Mouse (Mus musculus): Measurements from ENCODE around the gene Mylk4.

Mylk4 gene

DNA sequence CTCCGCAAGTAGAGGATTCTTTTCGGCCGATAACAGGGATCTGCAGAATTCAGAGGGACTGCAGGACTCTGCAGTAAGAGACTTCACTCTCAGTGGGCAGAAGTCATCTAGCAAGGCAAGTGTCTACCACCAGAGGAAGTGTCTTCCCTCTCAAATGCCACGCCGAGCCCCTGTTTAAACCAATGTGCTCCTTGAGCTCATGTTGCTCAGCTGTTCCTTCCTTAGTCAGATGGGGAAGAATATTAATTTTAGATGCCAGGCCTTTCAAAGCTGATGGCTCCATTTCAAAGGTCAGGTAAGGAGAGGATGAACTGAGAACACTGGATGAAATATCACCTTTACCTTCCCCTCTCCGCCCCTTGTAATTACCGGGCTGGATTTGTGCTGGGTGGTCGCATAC is at the start of gene Mylk4:
Mylk4 (minus strand) TSS at position 139 of the 400 bp plus-strand sequence.
- no peak for ATAC-seq (ENCODE audit: insufficient number of reproducible peaks, low FRiP score, low TSS enrichment)

DNA sequence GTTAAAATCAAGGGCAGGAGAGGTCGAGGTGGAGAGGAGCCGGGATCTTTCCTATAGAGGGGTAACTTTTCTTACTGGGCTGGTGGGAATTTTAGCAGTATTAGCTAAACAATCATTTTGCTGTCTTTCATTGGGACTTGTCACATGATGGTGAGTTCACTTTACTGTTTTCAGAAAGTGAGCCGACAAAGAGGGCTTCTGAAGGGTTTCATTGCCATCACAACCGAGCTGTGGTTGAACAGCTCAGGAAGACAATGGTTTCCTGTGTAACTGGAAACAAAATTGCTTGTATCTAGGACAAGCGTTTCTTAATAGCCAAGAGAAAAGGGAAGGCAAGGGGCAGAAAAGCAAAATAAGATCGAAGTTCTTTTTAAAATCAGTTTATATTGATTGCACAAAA is 49.5 kb upstream of the Mylk4 start:
- ATAC-seq (ENCODE audit: insufficient number of reproducible peaks, low FRiP score, low TSS enrichment) = no peak

DNA sequence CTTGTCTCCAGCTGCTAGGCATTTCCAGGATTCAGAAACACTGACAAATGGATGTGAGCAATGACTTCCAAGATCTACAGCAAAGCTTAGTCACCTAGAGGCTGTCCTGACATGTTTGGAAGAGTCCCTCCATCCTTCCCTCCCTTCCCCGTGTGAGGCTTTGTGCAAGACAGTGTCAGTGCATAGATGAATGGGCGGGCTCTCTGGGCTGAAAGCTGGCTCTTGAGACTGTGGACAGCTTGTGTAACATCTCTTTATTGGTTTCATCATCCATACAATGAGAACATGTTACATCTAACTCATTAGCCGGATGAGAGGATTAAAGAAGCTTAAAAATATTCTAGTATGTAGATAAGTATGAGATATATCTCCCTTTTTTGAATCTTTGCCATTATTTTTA is 49.0 kb upstream of the Mylk4 start:
- ATAC-seq (ENCODE audit: insufficient number of reproducible peaks, low FRiP score, low TSS enrichment) = no peak

DNA sequence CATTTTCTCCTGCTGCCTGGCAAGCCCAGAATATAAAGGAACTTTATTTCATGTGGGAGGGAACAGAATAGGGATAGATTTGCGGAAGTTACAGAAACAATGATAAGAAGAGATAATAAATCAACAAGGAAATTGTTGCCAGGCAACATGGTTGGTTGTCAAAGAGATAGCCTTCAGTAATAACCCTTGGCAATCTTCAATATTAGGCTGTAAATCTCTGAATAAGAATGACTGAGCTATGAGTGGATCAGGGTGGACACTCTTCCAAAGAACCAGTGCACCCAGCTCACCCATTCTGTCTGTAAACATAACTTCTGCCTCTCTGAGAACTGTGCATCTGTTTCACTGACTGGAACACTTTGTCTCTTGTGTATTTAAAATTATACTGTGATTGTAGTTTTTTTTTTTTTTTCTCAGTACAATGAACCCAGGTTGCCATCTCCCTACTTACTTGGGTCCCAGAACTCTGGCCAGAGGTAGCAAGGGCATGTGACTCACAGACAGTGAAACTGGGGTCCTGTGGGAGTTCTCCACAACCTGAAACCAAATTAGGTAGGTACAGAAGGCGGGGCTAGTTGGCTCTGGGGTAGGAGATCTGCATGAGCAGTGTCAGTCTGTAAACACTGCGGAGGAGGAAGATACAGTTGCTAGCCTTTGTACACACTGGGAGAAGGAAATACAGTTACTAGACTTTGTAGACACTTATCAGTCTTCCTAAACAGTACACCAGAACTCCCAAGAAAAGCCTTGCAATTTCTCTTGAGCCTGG is 47.9 kb upstream of the Mylk4 start:
- no peak for ATAC-seq (ENCODE audit: insufficient number of reproducible peaks, low FRiP score, low TSS enrichment)

DNA sequence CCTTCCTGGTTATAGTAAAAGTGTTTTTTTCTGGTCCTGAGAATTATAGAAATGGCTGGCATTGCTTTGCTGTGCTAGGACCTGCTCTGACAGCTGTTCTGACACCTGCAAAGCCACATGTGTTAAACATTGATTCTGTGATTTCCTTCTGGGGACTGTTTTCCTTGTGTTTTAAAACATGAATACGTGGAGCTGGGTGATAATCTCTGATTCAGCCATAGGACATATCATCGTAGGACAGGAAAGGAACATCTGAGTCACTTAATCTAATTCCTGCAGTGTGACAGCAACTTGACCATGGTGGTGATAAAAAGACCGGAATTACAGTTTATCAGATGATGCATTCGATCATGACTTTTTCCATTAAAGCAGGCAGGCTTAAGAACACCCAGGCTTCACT is 45.1 kb upstream of the Mylk4 start:
- no peak for ATAC-seq (ENCODE audit: insufficient number of reproducible peaks, low FRiP score, low TSS enrichment)

DNA sequence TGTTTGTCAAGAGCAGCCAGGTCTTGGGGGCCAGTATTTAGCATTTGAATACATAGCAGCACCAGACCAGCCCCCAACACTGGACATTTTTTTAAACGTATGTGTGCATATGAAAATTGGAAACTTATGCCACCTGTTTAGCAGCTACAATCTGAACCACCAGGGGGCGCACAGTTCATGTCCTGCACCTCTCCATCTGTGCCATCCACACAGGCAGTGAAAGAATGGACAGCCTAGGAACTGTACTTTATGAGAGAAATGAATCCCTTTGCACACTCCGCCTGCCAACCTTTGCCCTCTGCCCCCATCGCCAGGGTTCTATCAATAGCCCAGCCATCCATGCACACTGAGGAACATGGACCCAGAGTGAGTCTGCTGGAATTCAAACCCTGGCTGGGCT is 44.2 kb upstream of the Mylk4 start:
- 0 out of 2 replicates have a peak, but pooled peaks have one; percentile 41 for ATAC-seq (ENCODE audit: insufficient number of reproducible peaks, low FRiP score, low TSS enrichment)

DNA sequence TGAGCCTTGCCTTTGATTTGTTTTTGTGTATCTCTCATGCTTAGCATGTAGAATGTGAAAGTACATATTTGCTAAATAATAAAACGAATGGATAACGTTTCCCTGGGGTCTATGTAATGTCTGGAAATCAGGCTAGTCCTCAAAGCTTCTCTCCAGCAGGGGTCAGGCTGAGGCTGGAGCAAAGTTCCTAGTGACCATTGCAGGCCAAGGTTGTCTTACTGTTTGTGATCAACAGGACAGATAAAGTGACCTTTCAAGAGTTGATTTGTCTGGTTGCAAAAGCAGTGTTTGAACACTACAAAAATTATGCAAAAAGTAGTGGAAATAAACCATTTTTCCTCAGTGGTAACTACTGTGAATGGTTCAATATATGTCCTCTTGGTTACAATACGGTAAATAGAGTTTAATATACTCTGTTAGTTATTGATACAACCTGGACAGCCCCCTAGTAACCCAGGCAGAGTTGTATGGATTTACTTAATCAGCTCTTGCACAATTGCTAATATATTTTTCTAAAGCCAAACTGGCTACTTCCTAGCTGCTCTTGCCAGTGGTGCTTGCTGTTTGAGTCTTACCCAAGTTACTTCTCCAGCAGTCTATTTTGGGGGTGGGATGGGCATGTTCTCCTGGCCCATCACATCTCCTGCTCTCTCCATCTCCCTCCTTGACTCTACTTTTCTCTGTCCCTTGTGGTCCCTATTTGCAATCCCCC is 43.5 kb upstream of the Mylk4 start:
- ATAC-seq (ENCODE audit: insufficient number of reproducible peaks, low FRiP score, low TSS enrichment) = no peak

DNA sequence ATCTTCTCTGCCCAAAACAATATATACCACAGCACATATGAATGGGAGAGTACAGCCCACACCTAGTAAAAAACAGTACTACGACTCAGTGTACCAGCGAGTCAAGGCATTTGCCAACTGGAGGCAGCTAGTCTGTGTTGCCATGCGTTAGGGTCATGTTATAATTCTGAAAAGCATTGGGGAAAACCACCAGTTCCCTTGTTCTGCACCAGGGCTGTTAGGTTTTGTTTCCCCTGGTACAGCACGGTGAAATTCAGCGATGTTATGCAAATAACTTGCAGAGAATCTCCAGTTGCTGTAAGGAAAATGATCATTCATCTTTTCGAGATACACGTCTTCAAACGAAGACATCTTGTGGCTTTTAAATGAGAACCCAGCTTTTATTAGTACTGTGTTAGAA is 41.8 kb upstream of the Mylk4 start:
- ATAC-seq (ENCODE audit: insufficient number of reproducible peaks, low FRiP score, low TSS enrichment) = no peak

DNA sequence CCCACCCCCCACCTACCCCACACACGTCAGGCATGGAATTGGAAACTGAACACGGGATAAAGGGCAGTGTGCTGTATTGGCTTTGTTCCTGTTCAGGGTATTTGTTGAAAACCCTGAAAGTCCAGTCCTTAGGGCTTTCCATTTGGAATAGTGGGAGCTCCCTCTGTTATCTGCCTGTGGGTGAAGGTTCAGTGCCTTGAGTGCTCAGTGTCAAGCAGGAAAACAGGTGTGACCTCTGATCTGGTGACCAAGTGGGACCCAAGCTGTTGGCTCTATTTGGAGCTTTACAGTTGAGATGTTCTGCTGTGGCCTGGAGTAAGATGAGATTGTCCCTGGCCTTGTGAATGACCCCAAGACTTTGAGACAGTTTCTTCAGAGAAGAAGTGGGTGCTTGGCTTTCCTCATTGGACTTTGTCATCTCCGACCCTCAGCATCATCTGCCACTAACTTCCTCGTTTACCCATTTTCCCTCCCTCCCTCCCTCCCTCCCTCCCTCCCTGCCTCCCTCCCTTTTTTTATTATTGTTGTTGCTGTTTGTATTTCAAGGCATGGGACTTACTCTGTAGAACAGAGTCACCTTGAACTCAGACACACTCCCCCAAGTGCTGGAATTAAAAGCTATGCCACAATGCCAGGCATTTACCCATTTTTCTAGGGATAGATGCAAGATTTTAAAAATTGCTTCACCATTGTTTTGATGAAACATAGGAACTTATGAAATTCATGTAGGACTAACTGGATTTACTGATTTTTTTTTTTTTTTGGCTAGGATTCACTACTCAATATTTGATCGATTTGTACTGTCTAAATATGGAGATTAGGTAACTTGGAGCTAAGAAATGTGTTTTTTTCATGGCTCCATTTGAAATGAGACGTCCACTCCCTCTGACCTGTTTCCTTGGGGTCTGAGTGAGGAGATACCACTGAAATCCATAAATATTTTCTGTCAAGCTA is 40.9 kb upstream of the Mylk4 start:
- no peak for ATAC-seq (ENCODE audit: insufficient number of reproducible peaks, low FRiP score, low TSS enrichment)

DNA sequence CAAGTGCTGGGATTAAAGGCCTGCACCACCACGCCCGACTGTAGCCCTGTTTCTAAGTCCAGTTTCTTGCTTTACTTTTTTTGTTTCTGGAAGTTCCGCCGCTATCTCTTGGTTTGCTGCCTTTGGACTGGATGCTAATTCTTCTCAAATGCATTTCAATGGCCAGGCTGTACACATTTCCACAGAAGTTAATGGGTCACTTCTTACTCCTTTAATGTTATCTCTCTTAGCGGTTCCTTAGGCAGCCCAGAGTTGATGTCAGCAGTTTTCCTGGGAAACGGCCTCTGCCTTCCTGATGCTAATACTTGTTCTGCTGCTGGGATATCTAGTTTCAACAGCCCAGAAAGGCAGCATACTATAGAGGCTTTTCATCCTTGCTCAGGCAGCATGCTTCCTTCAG is 39.4 kb upstream of the Mylk4 start:
- ATAC-seq (ENCODE audit: insufficient number of reproducible peaks, low FRiP score, low TSS enrichment) = no peak

DNA sequence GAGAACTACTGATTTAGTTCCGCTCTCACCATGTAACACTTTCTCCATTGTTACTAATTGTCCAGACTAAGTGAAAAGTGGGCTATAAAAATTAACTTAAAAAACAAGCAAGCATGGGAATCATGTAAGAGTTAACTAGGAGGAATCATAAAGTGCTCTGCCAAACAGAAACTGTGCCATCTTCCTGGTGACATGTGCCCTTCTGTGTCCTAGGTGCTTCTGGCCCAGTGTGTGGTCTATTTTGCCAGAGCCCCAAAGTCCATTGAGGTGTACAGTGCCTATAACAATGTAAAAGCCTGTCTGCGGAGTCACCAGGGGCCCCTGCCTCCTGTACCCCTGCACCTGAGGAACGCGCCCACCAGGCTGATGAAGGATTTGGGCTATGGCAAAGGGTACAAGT is 37.9 kb upstream of the Mylk4 start:
- no peak for ATAC-seq (ENCODE audit: insufficient number of reproducible peaks, low FRiP score, low TSS enrichment)

DNA sequence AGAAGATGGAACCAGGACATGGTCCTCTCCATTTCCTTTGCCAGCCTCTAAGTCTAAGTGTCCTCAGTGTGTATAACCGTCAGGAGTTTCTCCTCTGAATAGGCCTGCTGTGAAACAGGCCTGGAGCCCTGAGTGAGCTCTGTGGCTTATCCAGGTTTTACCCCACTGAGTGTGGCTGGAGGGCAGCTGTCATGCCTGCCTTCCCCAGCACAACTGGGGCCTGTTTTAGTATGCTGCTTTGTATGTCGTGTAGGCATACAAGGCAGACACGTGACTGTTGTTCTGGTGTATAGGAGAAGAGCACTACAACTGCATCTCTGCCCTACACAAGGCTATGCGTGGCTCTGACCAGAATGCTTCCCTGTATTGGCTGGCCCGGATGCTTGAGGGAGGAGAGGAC is 36.2 kb upstream of the Mylk4 start:
- no peak for ATAC-seq (ENCODE audit: insufficient number of reproducible peaks, low FRiP score, low TSS enrichment)

DNA sequence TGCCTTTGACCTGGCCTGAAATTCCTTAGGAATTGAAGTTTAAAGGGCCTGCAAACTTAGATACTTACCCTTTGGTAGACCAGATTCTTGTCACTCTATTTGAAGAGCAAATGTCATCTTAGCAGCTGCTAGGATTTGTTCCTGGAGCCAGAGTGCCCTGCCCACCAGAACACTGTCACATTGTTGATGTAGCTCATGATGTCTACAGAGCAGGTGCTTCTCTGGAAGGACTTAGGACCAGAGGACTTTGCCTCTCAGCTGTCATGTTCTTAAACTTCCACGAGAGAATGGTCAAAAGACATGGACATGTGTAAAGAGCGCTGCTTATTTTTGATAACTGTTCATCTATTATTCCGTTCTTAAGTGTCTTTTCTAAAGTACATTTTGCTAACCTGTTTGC is 35.5 kb upstream of the Mylk4 start:
- ATAC-seq (ENCODE audit: insufficient number of reproducible peaks, low FRiP score, low TSS enrichment) = no peak

DNA sequence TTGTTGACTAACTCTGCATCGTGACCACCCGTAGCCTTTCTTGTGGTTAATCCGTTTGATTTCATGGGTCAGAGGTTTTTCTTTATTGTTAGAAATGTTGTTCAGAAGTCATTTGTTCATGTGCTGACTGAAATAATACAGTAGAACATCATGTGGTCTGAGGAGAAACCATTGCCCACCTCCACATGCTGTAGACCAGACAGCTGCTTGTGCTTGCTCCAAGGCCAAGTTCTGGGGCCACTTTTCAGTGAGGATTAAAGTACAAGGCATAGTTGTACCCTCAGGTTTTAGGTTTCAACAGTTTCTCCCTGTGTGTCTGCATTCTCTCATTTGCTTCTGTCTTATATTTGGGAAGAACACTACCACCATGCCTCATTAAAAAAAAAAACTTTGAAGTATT is 23.9 kb upstream of the Mylk4 start:
- no peak for ATAC-seq (ENCODE audit: insufficient number of reproducible peaks, low FRiP score, low TSS enrichment)

DNA sequence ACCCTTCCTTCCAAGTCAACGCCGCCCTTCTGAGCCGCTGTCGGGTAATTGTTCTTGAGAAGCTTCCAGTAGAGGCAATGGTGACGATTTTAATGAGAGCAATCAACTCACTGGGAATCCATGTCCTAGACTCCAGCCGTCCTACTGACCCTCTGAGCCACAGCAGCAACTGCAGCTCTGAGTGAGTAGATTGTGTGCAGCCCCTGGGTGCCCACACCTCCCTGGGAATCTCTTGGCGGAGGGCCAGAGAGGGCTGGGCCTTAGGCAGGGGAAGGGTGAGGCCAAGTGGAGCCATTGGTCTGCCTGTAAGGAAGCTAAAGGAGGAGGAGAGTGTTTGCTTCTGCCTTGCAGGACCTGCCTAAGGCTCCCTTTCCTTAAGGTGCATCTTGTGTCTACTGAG is 23.1 kb upstream of the Mylk4 start:
- no peak for ATAC-seq (ENCODE audit: insufficient number of reproducible peaks, low FRiP score, low TSS enrichment)

DNA sequence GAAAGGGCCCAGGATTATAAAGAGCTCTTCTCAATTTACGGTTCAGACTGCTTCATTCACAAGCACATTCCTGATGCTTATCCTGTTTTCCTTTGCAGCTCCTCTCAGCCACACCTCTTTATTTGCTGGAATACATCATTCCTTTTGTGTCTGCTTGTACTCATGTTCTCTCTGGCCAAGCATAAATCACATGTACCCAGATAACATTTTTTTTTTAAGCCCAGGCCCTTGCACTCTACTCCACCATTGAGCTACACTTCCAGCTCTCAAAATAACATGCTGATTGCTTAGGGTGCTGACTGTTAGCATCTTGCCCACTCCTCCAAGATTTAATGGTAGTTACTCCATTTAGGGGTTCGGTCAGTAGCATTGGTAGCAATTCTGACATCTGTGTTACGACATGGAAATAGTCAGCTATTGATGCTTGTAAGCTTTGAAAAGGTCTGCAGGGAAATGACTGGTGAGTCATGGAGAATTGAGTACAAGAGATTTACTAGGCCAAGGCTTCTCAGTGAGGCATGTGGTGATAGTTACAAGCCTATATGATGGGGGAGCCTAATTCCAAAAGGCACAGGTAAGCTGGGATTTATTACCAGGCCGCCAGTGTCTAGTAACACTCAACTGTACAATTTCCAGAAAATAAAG is 20.1 kb upstream of the Mylk4 start:
- ATAC-seq (ENCODE audit: insufficient number of reproducible peaks, low FRiP score, low TSS enrichment) = no peak

DNA sequence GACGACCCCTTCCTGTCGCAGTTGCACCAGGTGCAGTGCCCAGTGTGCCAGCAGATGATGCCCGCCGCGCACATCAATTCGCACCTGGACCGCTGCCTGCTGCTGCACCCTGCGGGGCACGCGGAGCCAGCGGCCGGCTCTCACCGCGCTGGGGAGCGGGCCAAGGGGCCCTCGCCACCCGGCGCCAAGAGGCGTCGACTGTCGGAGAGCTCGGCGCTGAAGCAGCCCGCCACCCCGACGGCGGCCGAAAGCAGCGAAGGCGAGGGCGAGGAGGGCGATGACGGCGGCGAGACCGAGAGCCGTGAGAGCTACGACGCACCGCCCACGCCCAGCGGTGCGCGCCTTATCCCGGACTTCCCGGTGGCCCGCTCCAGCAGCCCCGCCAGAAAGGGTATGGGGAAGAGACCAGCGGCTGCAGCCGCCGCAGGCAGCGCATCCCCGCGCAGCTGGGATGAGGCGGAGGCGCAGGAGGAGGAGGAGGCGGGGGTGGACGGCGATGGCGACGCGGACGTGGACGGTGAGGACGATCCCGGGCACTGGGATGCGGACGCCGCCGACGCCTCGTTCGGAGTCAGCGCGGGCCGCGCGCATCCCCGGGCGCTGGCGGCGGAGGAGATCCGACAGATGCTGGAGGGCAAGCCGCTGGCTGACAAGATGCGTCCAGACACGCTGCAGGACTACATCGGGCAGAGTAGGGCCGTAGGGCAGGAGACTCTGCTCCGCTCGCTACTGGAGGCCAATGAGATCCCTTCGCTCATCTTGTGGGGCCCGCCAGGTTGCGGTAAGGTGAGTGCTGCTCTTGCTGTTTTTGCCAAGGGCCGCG is 18.7 kb upstream of the Mylk4 start, which contains the start of gene D930007J09Rik:
D930007J09Rik (minus strand) TSS at position 591 of the 823 bp plus-strand sequence.
- ATAC-seq (ENCODE audit: insufficient number of reproducible peaks, low FRiP score, low TSS enrichment) = peak; percentile 2

DNA sequence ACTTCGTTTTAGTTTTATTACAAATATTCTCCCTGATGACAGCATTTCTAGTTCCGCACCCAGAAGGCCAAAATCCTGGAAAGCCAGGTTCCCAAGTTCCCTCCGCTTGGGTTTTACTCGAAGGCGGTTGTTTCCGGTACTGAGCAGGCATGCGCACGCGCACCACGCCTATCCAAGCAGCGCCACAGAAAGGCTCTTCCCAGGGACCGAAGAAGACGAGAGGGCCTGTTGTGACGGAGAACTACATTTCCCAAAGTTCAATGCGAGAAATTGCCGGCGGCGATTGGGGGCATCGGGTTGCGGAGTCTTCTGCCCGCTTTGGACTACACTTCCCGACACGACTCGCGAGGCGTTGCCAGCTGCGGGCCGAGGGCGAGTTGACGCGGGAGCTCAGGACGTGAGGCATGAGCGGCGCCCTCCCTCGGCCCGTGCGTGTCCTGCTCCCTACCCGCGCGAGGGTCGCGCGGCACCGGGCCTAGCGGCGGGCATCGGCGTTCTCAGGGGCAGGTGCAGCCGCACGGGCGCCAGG is 18.0 kb upstream of the Mylk4 start, which contains the start of gene Wrnip1:
Wrnip1 (plus strand) TSS at position 346 of the 529 bp plus-strand sequence.
- peak; percentile 97 for ATAC-seq (ENCODE audit: insufficient number of reproducible peaks, low FRiP score, low TSS enrichment)

DNA sequence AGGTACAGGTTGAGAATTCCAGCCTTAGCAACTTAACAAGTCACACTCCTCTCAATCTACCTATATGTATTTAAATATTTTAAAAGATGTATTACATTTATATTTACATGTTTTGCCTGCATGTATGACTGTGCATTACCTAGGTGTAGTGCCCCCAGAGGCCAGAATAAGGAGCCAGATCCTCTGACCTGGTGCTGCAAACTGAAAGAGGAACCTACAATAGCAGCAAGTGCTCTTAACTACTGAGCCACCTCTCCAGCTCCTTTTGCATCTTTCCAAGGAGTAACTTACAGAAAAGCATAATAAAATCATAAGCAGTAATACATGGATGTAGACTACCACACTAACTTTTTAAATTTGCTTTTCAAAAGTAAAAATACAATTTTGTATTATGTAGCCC is 17.1 kb upstream of the Mylk4 start:
- ATAC-seq (ENCODE audit: insufficient number of reproducible peaks, low FRiP score, low TSS enrichment) = no peak

All from cerebellum, adult (tissue).